31 mouse cellular contexts compared by ENCODE assay signal in genomic region chr17:50096305-50096704, GRCm38 (mm10).
"Had no signal": no experiment of that assay in that cellular context is flagged by ENCODE, and none has a peak within 500 bp of the region (broad histone marks: within the 10 kb centered on the region; RNA-seq: fewer than 3 reads in every experiment).

No protein-coding gene starts in this region.

- H3K27ac ChIP-seq: limb, embryonic 10.5 days; limb, embryonic 12.5 days; limb, embryonic 13.5 days; limb, embryonic 15.5 days; liver, embryonic 12.5 days; liver, embryonic 13.5 days; liver, embryonic 14.5 days; liver, embryonic 15.5 days; lung, embryonic 15.5 days; macrophage; midbrain, embryonic 10.5 days; midbrain, embryonic 12.5 days; midbrain, embryonic 13.5 days; midbrain, embryonic 15.5 days; neural tube, embryonic 12.5 days had no signal

- H3K4me2 ChIP-seq: limb, embryonic 12.5 days; limb, embryonic 13.5 days; limb, embryonic 15.5 days; liver, embryonic 11.5 days; liver, embryonic 12.5 days; liver, embryonic 13.5 days; liver, embryonic 15.5 days; lung, embryonic 14.5 days; lung, embryonic 15.5 days; midbrain, embryonic 12.5 days; midbrain, embryonic 13.5 days; midbrain, embryonic 15.5 days; neural tube, embryonic 12.5 days had no signal

- H3K9me3 ChIP-seq: limb, embryonic 10.5 days; limb, embryonic 12.5 days; limb, embryonic 13.5 days; limb, embryonic 15.5 days; liver, embryonic 12.5 days; liver, embryonic 13.5 days; liver, embryonic 15.5 days; lung, embryonic 15.5 days; megakaryocyte, embryonic 14.5 days; midbrain, embryonic 10.5 days; midbrain, embryonic 12.5 days; midbrain, embryonic 13.5 days; midbrain, embryonic 15.5 days; neural tube, embryonic 12.5 days had no signal

- DNase-seq: left cerebral cortex, postnatal 4 days; liver; liver, embryonic 13.5 days; liver, postnatal 0 days; lung, adult 18-20 months; lung, adult 2 months; lung, embryonic 14.5 days; lung, postnatal 10 days; lung, postnatal 14 days; lung, postnatal 36 days; lung, postnatal 4 days; midbrain, embryonic 14.5 days had no signal

- H3K4me1 ChIP-seq: liver, embryonic 15.5 days; megakaryocyte, embryonic 14.5 days; midbrain, embryonic 10.5 days had no signal

- H3K9ac ChIP-seq: limb, embryonic 12.5 days; limb, embryonic 13.5 days; limb, embryonic 15.5 days; liver, embryonic 12.5 days; liver, embryonic 13.5 days; liver, embryonic 14.5 days; liver, embryonic 15.5 days; liver, postnatal 0 days; lung, embryonic 14.5 days; lung, embryonic 15.5 days; midbrain, embryonic 12.5 days; midbrain, embryonic 13.5 days; midbrain, embryonic 15.5 days; neural tube, embryonic 12.5 days had no signal

- H3K36me3 ChIP-seq: limb, embryonic 10.5 days; limb, embryonic 12.5 days; limb, embryonic 13.5 days; limb, embryonic 15.5 days; liver, embryonic 12.5 days; liver, embryonic 13.5 days; liver, embryonic 15.5 days; lung, embryonic 15.5 days; midbrain, embryonic 10.5 days; midbrain, embryonic 12.5 days; midbrain, embryonic 13.5 days; midbrain, embryonic 15.5 days; neural tube, embryonic 12.5 days had no signal

- H3K27me3 ChIP-seq: limb, embryonic 12.5 days; limb, embryonic 13.5 days; limb, embryonic 15.5 days; liver, embryonic 12.5 days; liver, embryonic 13.5 days; liver, embryonic 15.5 days; lung, embryonic 15.5 days; midbrain, embryonic 12.5 days; midbrain, embryonic 13.5 days; midbrain, embryonic 15.5 days; neural tube, embryonic 12.5 days had no signal

- ATAC-seq: liver, embryonic 12.5 days; liver, postnatal 0 days; lung, postnatal 0 days; midbrain, embryonic 13.5 days; midbrain, embryonic 15.5 days; midbrain, embryonic 16.5 days had no signal

- H3K4me3 ChIP-seq: limb, embryonic 10.5 days; limb, embryonic 12.5 days; limb, embryonic 13.5 days; limb, embryonic 15.5 days; liver, embryonic 12.5 days; liver, embryonic 13.5 days; liver, embryonic 15.5 days; lung, embryonic 15.5 days; megakaryocyte, embryonic 14.5 days; midbrain, embryonic 10.5 days; midbrain, embryonic 12.5 days; midbrain, embryonic 13.5 days; midbrain, embryonic 15.5 days; myocyte; neural tube, embryonic 12.5 days had no signal
